Mouse (Mus musculus) kidney, adult 8-10 months (tissue): ENCODE measurements around the gene Zfp746.
"Not testable (repeated sequence)": the region's sequence is repeated elsewhere in the genome, so short reads cannot be mapped to it uniquely, and the experiment has no call there.

ENCODE experiments used
- DNase-seq, 2 experiments: peaks; one replicate each; pipeline ENCODE4 v3.0.0; 2022

The Zfp746 gene

DNA sequence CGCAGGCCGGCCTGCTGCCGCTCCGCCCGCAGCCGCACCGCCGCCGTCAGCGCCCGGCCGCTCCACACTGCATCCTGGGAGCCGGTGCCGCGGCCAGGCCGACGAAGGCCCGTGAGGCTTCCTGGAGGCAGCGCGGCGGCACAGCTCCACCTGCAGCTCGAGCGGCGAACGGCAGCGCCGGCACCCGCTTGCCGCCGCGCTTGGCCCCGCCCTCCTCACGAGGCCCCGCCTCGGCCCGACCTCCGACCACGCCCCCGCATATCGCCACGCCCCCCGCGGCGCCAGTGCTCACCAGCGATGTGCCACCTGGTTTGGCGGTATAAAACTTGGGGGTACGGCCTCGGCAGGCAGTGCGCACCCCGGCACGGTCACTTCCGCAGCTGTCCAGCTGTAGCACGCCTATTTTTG, at the start of gene Zfp746:
Gene Zfp746, minus strand, starts transcription at position 123 of the 408 bp plus-strand sequence.
- peak; percentile 86 to 91 for DNase-seq

DNA sequence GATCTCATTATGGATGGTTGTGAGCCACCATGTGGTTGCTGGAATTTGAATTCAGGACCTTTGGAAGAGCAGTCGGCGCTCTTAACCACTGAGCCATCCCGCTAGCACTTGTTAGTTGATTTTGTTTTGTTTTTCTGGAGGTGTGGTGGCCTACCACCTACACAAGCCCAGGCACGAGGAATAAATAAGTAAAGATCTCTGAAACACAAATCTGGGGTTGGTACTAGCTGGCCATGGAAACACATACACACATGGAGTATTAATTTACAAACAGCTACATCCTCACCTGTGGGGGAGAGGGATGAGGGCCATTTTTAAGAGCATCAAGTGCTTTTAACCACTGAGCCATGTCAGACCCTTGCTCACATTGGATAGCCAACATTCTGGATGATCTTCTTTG, 34.7 kb upstream of the Zfp746 start:
- not testable (repeated sequence) for DNase-seq

DNA sequence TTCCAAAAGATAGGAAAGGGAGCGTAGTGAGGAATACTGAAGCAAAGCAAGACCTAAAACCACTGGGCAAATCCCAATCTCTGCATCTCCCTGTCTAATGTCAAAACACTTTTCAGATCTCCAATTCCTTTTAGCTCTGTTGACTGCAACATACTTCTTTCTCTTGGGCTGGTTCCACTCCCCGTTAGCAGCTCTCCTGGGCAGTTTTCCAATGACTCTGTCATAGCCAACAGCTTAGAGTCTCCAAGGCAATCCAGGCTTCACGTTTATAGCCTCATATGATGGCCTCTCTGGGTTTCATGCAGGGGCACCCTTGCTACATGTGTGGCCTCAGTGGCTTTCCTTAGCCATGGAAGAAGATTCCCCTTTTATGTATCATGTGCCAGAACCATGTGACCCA, 29.6 kb upstream of the Zfp746 start:
- DNase-seq = no peak

DNA sequence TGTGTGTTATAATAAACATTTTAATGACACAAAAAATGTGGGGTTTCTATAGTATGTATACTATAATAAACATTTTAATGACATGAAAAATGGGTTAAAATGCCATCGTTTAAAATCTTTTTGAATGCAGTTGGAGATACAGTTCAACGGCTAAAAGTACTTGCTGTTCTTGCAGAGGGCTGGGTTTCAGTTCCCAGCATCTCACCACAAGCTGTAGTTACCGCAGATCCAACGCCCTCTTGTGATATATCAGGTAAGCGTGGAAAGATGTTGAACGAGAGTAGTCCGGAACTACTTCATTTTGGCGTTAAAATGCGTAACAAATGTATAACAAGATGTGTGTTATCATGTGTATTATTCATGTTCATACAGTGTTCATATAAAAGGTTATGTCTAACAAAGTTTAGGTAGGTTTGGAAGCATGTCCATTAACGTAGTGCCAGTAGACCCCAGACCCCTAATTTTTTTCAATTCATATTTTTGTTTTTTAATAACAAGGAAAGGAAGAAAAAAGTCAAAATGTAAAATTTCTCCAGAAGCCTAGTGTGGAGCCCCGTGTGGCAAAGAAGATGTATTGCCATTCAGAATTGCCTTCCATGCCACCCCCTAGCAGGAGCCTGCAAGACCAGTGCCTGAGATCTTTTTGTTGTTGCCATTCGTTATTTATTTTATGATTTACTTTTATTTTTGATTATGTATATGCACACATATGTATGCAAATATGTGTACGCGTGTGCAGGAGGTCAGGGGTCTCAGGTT, 743 bp upstream of the Zfp746 start:
- DNase-seq = no peak

DNA sequence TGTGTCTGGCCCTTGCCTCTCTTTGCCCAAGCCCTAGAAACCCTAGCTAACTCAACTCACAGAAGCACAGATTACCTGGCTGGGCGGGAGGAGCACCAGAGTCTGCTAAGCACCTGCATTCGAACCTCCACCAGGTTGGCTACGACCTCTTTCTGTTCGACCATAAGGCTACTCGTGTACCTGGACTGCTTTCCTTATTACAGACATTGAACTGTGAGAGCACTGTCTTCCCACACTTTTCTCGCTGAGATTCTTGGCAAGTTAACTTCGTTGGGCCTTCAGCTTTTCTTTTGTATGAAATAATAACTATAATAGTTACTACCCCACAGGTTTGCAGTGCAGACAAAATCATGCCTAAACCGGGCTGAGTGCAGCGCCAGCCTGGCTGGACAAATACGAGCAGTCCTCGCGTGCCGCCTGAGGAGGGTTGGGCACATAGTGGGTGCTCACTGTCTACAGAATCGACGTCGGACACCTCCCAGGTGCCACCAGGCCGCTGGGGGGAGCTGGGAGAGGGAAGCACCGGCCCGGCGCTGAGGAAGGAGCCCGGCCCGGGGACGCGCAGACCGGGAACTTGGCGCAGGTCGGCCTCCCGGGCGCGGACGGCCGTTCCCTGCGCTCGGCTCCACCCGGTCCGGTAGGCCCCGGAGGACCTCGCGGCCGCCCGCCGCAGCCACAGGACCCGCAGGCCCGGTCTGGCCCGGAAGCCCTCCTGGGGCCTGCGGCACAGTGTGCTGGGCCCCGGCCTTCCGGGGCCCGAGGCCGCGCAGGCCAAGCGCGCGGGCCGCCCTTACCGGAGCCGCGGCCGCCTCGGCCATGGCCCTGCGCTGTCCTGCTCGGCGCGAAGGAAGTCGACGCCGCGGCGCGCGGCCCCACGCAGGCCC, 630 bp downstream of the Zfp746 start:
- peak; percentile 64 to 66 for DNase-seq

DNA sequence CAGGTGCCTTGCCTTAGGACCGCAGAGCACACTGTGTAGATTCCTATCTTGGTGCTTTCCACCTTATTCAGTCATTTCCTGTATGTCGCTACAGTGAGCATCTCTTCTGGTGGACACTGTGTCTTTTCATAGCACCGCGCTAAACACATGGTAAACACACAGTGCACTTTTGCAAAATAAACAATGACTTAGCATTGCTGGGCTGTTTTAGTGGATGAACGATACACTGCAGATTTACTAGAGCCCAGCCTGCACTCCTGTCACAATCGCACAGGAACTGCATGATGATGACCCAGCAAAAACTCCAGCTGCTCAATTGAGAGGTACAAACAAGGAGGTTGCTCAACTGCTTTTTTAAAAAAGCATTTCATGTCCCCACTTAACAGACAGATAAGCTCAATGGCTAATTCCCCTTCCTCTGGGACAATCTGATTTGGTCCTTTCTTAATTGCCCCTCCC, 2.6 kb downstream of the Zfp746 start:
- no peak for DNase-seq

DNA sequence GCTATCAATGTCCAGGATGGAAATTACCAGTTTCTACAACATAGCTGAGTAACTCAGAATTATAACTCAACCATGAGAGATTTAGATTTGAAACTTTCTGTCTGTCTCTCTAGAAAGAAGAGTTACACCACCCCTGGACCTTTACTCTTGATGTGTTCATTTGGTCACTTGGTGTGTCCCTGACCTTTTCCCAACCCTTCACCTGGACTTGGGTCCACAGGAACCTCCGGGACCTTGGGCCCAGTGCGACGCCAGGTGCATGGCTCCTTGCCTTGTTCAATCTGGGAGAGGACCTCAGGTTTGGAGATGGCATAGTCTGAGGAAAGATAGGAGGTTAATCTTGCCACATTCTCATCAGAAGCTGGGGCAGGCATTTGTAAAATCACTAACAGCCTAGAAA, 4.4 kb downstream of the Zfp746 start:
- DNase-seq = no peak

DNA sequence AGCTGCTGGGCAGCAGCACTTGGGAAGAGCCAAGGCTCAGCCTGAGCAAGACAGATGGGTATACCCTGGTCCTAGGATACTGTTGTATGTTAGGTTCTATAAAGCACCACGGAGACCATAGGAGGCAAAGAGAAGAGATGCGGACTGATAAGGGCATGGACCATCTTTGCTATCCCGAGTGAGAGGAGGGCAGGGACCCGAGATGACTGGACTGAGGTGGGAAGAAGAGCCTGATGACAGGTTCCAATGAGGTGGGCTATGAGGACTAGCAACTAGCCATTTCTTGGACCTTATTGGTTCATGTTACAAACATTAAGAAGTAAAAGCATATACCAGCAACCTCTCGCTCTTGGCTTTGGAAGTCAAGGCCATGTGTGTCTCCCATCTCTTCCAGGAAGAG, 5.4 kb downstream of the Zfp746 start:
- DNase-seq = no peak

DNA sequence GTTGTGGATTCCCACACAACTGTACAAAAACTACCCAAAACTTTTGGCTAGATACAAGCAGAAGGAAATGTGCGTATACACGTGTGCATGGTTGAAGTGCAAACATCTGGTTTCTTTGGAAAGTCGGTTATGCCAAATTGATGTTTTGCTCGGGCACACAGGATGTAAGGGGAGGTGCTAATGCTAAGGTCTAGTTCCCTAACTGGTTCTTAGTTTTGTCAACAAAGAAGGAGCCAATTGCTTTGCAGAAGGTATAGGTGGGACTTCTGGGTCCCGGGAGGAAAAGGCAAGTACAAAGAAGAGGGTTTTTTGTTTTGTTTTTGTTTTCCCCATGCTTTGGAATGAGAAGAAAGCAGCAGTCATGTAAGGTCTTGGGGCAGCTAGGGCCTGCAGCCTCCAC, 13.1 kb downstream of the Zfp746 start:
- DNase-seq = peak in 1 of 2 experiments; percentile 11

DNA sequence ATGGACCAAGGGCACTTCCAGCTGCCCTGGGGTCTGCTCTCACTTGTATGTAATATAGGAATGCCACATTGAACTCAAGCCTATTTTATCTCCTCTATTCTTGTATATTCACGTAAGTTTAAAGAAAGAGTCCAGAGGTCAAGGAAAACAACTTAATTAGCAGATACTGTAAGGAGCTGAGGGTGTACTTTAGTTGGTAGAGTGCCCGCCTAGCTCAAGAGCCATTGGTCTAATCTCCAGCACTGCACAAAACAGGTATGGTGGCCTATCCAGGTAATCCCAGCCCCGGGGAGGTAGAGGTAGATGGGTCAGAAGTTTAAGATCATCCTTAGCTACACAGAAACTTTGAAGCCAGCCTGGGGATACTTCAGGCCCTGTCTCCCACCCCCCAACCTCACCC, 18.9 kb downstream of the Zfp746 start:
- DNase-seq = no peak

DNA sequence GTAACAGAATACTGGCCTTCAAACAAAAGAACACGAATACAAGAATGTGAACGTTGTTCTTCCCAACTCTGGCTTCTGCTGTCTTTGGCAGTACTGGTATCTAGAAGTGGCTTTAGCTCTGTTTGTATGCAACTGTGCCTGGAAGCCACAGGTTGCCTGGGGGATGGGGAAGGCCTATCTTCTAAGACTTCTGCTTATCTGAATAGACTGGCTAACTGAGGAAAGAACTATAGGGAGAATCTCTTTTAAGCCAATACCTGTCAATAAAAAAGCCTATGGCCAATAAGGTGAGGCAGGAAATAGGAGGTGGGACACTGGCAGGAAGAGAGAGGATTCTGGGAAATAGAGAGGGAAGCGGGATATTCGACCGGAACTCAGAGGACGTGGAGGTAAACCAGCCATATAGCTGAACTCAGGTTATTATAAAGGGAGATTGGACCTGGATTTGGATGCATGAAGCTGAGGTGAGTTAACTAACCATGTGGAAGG, 20.8 kb downstream of the Zfp746 start:
- no peak for DNase-seq

DNA sequence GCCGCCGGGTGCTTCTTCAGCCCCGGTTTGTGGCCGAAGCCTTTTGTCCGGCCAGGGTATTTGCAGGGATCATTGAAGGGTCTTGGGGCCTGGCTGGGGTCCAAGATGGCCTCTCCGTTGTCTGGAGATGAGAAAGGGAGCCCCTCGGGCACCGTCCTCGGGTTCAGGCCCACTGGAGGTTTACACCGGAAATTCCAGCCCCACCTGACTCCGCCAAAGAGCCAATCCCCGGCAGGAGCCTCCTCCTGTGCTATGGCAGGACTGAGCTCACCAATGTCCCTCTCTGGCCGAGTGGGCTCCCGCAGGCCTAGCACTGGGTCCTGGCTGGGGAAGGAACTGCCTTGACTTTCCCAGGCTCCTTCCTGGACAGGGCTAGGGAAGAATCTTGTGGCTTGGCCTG, 21.9 kb downstream of the Zfp746 start:
- no peak for DNase-seq

DNA sequence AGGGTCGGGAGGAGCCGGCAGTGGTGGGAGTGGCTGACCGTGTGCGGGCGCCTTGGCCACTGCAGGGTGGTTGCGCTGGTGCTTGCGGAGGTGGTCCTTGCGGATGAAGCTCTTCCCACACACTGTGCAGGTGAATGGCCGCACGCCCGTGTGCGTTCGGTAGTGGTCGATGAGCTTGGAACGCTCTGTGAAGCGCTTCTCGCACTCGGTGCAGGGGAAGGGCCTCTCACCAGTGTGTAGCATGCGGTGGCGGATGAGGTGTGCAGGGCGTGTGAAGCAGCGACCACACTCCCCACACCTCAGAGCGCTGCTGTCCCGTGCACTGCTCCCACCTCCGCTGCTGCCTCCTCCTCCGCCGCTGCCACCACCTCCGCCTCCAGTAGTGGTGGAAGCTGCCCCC, 22.5 kb downstream of the Zfp746 start:
- no peak for DNase-seq

DNA sequence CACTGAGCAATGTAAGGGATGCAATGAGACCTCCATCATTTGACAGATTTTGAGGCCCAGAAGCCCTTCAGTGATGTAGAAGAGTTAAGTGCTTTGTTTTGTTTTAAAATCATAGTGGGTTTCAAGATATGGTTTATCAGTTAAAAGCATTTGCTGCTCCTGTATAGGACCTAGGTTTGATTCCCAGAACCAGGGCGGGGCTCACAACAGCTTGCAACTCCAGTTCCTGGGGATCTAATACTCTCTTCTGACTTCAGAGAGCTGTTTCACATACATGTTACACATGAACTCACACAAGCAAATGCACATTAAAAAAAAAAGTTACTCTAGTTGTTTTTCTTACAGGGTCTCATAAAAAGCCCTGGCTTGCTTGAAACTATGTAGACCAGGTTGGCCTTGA, 25.5 kb downstream of the Zfp746 start:
- DNase-seq = no peak

DNA sequence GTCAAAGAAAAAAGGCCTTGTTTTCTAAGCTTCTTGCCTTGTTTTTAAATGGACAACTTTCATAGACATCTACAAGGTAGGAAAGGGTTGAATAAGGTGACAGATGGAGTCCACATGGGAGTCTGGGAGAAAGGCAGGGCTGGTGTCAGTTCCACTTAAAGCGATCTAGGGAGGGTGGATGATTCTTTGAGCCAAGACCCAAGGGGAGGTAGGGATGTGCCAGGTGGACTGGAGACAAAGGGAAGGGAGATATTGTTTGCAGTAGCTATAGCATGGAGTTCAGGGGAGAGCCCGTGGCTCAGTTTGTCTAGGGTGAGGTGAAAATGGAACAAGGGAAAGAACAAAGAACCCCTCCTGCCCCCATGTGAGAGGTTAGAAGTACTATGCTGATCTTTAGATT, 26.0 kb downstream of the Zfp746 start:
- no peak for DNase-seq

DNA sequence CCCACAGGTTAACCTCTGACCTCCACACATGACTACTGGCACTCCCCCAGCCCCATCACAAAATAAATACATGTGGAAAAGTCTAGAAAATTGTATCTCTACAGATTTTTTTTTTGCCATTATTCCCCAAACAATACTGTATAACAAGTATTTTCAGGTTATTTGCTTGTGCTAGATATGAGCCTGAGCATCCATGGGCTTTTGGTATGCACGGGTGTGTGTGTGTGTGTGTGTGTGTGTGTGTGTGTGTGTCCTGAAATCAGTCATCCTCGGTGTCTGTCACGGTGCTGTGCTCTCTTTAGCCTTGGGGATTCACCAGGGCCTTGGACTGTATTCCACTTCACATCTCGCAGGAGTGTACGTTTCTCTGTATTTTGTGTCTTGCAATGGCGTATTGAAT, 34.3 kb downstream of the Zfp746 start:
- DNase-seq = no peak

DNA sequence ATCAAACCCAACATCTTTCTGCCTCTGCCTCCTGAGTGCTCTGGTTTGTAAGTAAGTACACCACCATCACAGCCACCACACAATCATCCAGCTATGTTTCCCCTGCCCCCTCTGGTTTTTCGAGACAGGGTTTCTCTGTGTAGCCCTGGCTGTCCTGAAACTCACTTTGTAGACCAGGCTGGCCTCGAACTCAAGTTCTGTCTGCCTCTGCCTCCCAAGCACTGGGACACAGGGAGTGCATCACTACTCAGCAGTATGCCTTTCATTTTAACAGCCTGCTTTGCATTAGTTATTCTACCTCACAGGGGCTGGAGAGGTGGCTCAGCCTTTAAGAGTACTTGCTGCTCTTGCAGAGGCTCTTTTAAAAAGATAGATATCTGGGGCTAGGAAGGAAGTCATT, 34.7 kb downstream of the Zfp746 start:
- DNase-seq = no peak

DNA sequence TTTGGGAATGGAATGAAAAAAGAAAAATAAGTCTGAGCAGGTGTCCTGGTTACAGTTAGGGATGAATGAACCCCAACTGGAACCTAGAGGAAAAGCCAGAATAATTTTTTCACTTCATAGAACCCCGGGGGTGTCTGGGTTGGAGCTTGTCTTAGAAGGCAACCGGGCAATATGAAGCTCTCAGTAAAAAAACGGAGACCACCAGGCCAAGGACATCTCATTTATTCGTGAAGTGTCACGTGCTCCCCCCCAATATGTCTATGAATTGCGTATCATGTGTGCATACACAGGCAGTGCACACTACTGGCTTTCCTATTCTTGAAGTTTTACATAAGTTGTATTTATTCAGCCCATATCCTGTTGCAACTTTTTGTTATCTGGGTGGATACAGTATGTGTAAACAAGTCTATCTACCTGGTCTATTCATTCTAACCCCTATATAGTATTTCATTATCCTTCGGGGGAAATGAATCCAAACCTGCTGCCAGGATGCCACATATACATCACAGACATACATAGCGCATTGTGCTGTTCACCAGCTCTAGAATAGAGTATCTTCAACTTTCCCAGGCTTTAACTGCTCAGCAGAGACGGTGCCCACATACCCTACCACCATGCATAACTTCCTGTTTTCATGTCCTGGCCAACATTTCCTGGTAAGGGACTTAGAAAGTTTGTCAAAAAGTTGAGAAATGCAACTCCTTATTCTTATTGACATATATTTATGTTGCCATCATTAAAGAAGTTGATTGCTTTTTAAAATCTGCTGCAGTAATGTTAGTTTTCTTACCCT, 36.9 kb downstream of the Zfp746 start:
- no peak for DNase-seq

DNA sequence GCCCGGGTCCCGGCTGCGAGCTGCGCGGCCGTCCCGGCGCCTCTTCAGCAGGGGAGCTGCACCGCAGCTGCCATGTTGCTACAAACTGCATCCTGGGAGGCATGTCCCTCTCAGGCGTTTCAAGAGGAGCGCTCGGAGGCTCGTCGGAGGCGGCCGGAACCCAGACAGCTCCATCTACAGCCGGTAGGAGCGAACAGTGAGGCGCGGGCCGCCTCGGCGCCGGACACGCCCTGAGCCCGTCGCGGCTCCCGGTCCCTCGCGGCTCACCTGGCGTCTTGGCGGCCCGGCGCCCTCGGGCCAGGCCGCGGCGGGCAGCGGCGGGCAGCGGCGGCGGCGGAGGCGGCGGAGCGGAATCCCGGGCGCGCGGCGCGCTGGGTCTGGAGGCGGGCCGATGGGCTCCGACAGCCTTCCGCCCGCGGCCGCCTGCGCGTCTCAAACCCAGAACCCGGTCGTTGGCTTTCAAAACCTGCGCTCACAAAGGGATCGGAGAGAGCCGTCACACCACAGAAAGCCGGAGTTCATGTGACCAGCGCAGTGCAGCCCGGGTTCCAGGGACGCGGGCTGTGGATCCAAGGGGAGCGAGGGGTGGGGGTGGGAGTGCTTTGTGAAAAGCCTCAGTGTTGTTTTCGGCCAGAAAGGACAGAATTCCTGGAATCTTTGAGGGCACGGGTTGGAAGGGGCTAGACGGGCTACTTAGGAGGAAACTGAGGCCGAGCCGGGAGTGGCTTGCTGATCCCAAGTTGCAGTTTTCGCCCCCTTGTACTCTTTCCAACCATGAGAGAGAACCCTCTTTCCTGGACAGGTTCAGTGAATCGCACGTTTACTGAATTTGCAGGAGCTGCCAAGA, 37.7 kb downstream of the Zfp746 start, which contains the start of gene Zfp777:
Gene Zfp777, minus strand, starts transcription at position 486 of the 847 bp plus-strand sequence.
- DNase-seq = peak; percentile 83 to 88

DNA sequence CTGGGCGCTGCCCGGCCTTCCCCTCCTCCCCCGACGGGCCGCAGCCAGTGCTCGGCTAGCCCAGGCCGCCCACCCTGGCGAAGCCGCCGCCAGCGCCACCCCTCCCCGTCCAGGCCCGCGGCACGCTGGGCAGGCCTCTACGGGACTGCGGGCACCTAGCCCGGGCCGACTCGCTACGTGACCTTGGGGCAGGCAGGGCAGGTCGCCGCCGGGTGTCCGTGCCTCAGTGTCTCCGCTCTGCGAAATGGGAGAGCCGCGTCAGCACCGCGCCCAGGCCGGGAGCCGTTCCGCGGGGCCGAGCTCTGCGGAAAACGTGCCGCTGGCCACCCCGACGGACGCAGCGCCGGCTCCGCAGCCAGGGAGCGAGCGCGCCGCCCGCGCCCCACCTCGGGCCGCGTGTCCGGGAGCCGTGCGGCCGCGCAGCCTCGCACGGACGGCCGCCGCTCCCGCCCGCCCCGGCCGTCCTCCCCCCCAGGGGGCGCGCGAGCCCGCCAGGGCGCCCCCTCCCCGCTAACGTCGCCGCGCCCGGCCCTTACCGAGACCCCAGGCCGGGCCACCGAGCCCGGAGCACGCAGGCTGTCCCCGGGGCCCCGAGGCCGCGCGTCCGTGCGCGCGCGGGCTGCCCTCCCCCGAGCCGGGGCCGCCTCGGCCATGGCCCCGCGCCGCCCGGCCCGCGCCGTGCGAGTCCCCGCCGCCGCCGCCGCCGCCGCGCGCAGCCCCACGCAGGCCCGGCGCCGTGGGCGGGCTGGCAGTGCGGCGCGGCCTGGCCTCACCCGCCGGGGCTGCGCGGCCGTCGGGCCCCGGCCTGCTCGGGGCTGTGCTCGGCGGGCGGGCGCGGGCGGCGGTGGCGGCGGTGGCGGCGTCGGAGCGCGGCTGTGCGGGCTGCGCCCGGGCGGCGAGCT, 38.7 kb downstream of the Zfp746 start:
- peak; percentile 31 to 36 for DNase-seq

DNA sequence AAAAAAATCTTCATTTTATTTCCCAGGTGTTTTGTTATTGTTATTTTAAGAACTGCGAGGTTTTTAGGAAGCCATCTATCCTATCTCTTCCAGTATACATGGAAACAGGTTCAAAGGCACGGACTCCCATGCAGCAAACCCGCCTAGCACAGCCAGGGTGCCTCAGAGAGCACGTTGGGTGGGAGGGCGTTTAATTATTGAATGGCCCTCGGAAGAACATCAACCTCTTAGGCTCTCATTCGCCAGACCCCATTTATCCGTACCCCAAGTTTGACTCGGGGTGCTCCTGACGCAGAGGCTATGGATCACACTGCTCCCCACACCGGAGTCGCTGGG, 39.3 kb downstream of the Zfp746 start:
- DNase-seq = no peak
